Mouse (Mus musculus) erythroblast, embryonic 14.5 days (primary cell): ENCODE results near the gene Cabcoco1. TPM values are rescaled to one million over a fixed set of nuclear protein-coding genes. Genes with fewer than 3 reads are reported as not detected.

ENCODE experiments used
- H3K27me3 ChIP-seq: 2 replicates; pipeline ENCODE4 v1.6.1; 2012; ENCODE audit warnings: inconsistent platforms; ENCODE audit not compliant: control insufficient read depth
- H3K36me3 ChIP-seq: 2 replicates; pipeline ENCODE4 v1.6.1; 2012; ENCODE audit warnings: mild to moderate bottlenecking, inconsistent platforms; ENCODE audit not compliant: control insufficient read depth
- H3K4me1 ChIP-seq: 2 replicates; pipeline ENCODE4 v1.6.1; 2012; ENCODE audit warnings: inconsistent platforms; ENCODE audit not compliant: control insufficient read depth
- H3K4me3 ChIP-seq: replicated peaks from 2 replicates; pipeline ENCODE3; 2012; ENCODE audit warnings: moderate library complexity, mild to moderate bottlenecking, inconsistent platforms
- H3K9me3 ChIP-seq: 2 replicates; pipeline ENCODE4 v1.6.1; 2012; ENCODE audit warnings: low read length, inconsistent platforms, mixed read lengths; ENCODE audit not compliant: control insufficient read depth
- GATA1 ChIP-seq: IDR thresholded peaks from 2 replicates; pipeline ENCODE4 v1.6.1; 2012; ENCODE audit warnings: low read length, inconsistent platforms, mixed read lengths
- TAL1 ChIP-seq: IDR thresholded peaks from 3 replicates; pipeline ENCODE4 v1.6.1; 2012; ENCODE audit warnings: low read length, inconsistent platforms, mixed read lengths
- polyA plus RNA-seq: library from polyadenylated mRNA; stranded (reverse); fragments of >175 nt; gene quantifications from 2 replicates; pipeline ENCODE4 v1.2.3, GENCODE M21; 2012

The Cabcoco1 gene
- polyA plus RNA-seq, 1 experiment = not detected

GRCm38 (mm10) chr10:68434045-68434639 is 107.6 kb downstream of the Cabcoco1 start:
- TF ChIP-seq GATA1 (no peak), TAL1 (no peak)

DNA sequence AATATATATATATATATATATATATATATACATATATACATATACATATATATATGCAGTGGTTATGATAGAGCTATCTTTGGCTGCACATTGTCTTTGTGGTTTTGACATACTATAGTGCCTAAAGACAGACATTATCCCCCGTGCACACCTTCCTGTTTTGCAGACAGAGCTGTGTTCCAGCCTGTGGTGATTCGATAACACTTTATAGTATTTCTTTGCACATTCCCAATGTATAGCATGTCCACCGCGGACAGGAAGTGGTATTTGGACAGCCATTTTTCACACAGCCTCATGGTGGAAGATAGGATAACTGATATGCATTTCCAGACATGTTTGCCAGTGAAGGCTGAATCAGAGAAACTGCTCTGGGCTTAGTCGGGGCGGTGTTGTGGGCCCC is 110.3 kb downstream of the Cabcoco1 start:
- H3K36me3 ChIP-seq = no peaks in the 10 kb centered on the region
- H3K4me1 ChIP-seq = peaks cover 3% of the 10 kb centered on the region; the same call in 1 of the 2 replicates
- H3K9me3 ChIP-seq = no peaks in the 10 kb centered on the region
- H3K27me3 ChIP-seq = no peaks in the 10 kb centered on the region
- H3K4me3 ChIP-seq = no peak overlapping the region
- no peak for TF ChIP-seq TAL1
- TF ChIP-seq GATA1 = no peak

More at GRCm38 (mm10) chr10:68434045-68434639, 107.6 kb downstream of the Cabcoco1 start:
- no peaks in the 10 kb centered on the region for H3K36me3 ChIP-seq
- no peaks in the 10 kb centered on the region for H3K9me3 ChIP-seq
- H3K27me3 ChIP-seq = no peaks in the 10 kb centered on the region
- H3K4me3 ChIP-seq = no peak overlapping the region
- H3K4me1 ChIP-seq = peaks cover 3% of the 10 kb centered on the region; the same call in 1 of the 2 replicates

- Histone ChIP-seq H3K36me3 (no peaks in the 10 kb centered on the region), H3K27me3 (no peaks in the 10 kb centered on the region), H3K4me3 (peak overlapping the region; percentile 39), H3K9me3 (no peaks in the 10 kb centered on the region), H3K4me1 (peaks cover 3% of the 10 kb centered on the region; the same call in 1 of the 2 replicates)
- TF ChIP-seq GATA1 = no peak
Observed at GRCm38 (mm10) chr10:68430929-68431328, 110.8 kb downstream of the Cabcoco1 start.

- Histone ChIP-seq H3K36me3 (no peaks in the 10 kb centered on the region), H3K4me3 (no peak overlapping the region), H3K27me3 (no peaks in the 10 kb centered on the region), H3K4me1 (no peaks in the 10 kb centered on the region), H3K9me3 (peaks cover 8% of the 10 kb centered on the region)
- TF ChIP-seq GATA1 = no peak
- TF ChIP-seq TAL1 = no peak
Observed at GRCm38 (mm10) chr10:68420393-68420920, 121.2 kb downstream of the Cabcoco1 start.

DNA sequence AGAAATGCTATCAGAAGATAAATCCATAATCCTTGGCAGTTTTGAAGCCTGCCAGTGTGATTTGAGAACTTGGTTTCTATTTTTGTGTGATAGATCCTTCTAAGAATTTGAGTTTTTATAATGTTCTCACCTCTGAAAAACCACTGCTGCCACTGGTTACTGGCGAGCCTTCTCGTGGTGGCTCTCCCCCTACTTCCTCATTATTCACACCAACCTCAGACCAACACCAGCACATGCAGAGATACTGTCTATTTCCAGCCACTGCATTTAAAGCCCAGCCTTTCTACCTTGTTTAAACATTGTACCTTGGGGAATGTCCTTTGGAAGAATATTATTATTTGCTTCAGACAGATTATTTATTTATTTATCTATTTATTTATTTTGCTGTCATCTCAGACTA is 121.8 kb downstream of the Cabcoco1 start:
- no peaks in the 10 kb centered on the region for H3K27me3 ChIP-seq
- H3K4me1 ChIP-seq = no peaks in the 10 kb centered on the region
- TF ChIP-seq TAL1 (no peak), GATA1 (no peak)
- peaks cover 12% of the 10 kb centered on the region for H3K9me3 ChIP-seq
- no peaks in the 10 kb centered on the region for H3K36me3 ChIP-seq
- H3K4me3 ChIP-seq = no peak overlapping the region

DNA sequence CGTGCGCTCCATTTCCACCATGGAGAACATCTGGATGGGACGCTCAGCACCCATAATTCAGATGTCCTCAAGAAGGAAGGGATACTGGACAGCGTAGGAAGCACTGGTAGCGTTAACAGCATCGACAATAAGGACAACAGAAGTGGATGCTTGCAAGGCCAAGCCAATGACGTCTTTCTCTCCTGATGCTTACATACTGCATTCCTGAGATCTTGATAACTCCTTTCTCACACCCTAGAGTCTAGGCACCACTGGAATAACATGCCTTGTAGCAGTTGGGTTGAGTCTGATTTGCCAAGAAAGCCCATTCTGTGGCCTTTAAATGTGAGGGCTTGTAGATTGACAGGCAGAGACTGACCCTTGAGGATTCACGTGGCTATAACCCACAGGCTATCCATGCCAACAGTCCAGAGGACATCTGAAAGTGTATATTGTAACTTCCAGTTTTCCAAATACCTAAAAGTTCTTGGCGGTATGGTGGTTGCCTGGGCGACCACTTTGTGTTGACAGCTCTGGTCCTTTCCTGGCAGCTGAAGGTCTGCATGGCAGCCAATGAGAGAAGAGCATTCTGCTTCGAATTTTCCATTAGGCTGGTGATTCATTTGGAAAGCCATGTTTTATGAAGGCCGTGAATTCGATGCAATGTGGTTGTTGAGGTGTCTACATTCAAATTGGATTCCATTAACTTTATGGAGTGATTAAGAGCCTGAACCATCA is 124.5 kb downstream of the Cabcoco1 start:
- Histone ChIP-seq H3K4me3 (no peak overlapping the region), H3K27me3 (no peaks in the 10 kb centered on the region), H3K36me3 (no peaks in the 10 kb centered on the region), H3K9me3 (peaks cover 14% of the 10 kb centered on the region), H3K4me1 (no peaks in the 10 kb centered on the region)
- TF ChIP-seq GATA1 (no peak), TAL1 (no peak)

- peaks cover 15% of the 10 kb centered on the region for H3K9me3 ChIP-seq
- TF ChIP-seq GATA1 (no peak), TAL1 (no peak)
- H3K27me3 ChIP-seq = no peaks in the 10 kb centered on the region
- no peaks in the 10 kb centered on the region for H3K4me1 ChIP-seq
- no peaks in the 10 kb centered on the region for H3K36me3 ChIP-seq
- H3K4me3 ChIP-seq = no peak overlapping the region
Observed at GRCm38 (mm10) chr10:68405936-68406335, 135.8 kb downstream of the Cabcoco1 start.

GRCm38 (mm10) chr10:68396786-68397185 is 144.9 kb downstream of the Cabcoco1 start:
- no peaks in the 10 kb centered on the region for H3K36me3 ChIP-seq
- H3K4me3 ChIP-seq = no peak overlapping the region
- no peaks in the 10 kb centered on the region for H3K4me1 ChIP-seq
- no peaks in the 10 kb centered on the region for H3K27me3 ChIP-seq
- peaks cover 5% of the 10 kb centered on the region; the same call in 1 of the 2 replicates for H3K9me3 ChIP-seq
- TF ChIP-seq TAL1 (no peak), GATA1 (no peak)

DNA sequence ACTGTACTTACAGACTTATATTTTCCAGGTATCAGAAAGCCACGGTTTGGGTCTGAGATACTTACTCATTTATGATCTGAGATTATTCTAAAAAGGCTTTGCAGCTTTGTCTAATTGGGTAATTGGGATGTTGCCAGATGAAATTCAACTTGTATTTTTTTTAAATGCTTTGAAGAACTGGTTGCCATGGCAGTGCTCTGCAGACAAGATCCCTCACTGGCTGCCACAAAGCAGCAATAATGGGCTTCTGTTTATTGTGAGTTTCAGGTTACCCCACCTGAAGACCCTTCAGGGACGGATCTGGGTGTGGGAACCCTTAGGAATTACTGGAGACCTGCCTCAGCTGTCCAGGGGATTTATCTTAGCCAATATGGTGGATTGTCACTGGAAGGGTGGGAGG is 145.6 kb downstream of the Cabcoco1 start:
- Histone ChIP-seq H3K27me3 (no peaks in the 10 kb centered on the region), H3K4me1 (no peaks in the 10 kb centered on the region), H3K36me3 (no peaks in the 10 kb centered on the region), H3K9me3 (peaks cover 5% of the 10 kb centered on the region; the same call in 1 of the 2 replicates), H3K4me3 (no peak overlapping the region)
- no peak for TF ChIP-seq GATA1
- TF ChIP-seq TAL1 = no peak
